Mouse (Mus musculus) ES-E14 (cell line): ENCODE measurements around the gene Rps6ka5. TPM values are rescaled to one million over a fixed set of nuclear protein-coding genes. Genes with fewer than 3 reads are reported as not detected.

Experiments used
- DNase-seq: peaks from one replicate; pipeline ENCODE4 v3.0.0-alpha.2; 2013; ENCODE audit warnings: low read depth, low spot score
- H3K27ac ChIP-seq: 2 replicates; pipeline ENCODE4 v1.5.1; 2012; ENCODE audit warnings: low read depth, mild to moderate bottlenecking, low read length, moderate library complexity, mixed read lengths; ENCODE audit not compliant: poor library complexity, insufficient read depth, severe bottlenecking
- H3K36me3 ChIP-seq: 2 replicates; pipeline ENCODE4 v1.6.1; 2012; ENCODE audit warnings: mild to moderate bottlenecking, low read length, moderate library complexity, mixed read lengths; ENCODE audit not compliant: control insufficient read depth, poor library complexity, insufficient read depth, severe bottlenecking
- H3K4me1 ChIP-seq, 2 experiments: fragments of 150-350 bp in 1 of 2; sonication (generic) in 1 of 2; 2 replicates each; pipeline ENCODE4 v1.6.1; 2012; ENCODE audit warnings: low read length in 2 of 2, mild to moderate bottlenecking in 1 of 2, mixed read lengths in 1 of 2; ENCODE audit not compliant: control insufficient read depth in 2 of 2, insufficient read depth in 2 of 2, poor library complexity in 1 of 2
- H3K4me3 ChIP-seq, 2 experiments: fragments of 150-350 bp in 1 of 2; sonication (generic) in 1 of 2; 2 replicates each; pipeline ENCODE4 v1.5.1; 2012; ENCODE audit warnings: low read length in 2 of 2, low read depth in 1 of 2, mild to moderate bottlenecking in 1 of 2, mixed read lengths in 1 of 2; ENCODE audit not compliant: insufficient read depth in 1 of 2, poor library complexity in 1 of 2, severe bottlenecking in 1 of 2
- H3K9ac ChIP-seq: 2 replicates; pipeline ENCODE4 v1.6.1; 2012; ENCODE audit warnings: low read depth, mild to moderate bottlenecking, low read length, mixed read lengths; ENCODE audit not compliant: poor library complexity, insufficient read depth, severe bottlenecking
- H3K9me3 ChIP-seq: fragments of 150-350 bp; sonication (generic); 2 replicates; pipeline ENCODE4 v1.6.1; 2012; ENCODE audit warnings: low read depth, mild to moderate bottlenecking, low read length; ENCODE audit not compliant: control insufficient read depth, insufficient read depth
- CHD2 ChIP-seq: IDR thresholded peaks from 2 replicates; pipeline ENCODE4 v1.6.1; 2014; ENCODE audit warnings: mild to moderate bottlenecking, low read depth, low read length, inconsistent platforms
- HCFC1 ChIP-seq: IDR thresholded peaks from 2 replicates; pipeline ENCODE4 v1.6.1; 2012; ENCODE audit warnings: low read length, inconsistent platforms, borderline replicate concordance; ENCODE audit not compliant: insufficient read depth
- MAFK ChIP-seq: IDR thresholded peaks from 2 replicates; pipeline ENCODE4 v1.6.1; 2014; ENCODE audit warnings: mild to moderate bottlenecking, low read depth, low read length, inconsistent platforms; ENCODE audit not compliant: insufficient read depth
- ZC3H11A ChIP-seq: IDR thresholded peaks from 2 replicates; pipeline ENCODE4 v1.6.1; 2012; ENCODE audit warnings: low read depth, mild to moderate bottlenecking, inconsistent platforms, low read length, borderline replicate concordance
- ZNF384 ChIP-seq: IDR thresholded peaks from 2 replicates; pipeline ENCODE4 v1.6.1; 2012; ENCODE audit warnings: low read depth, low read length, inconsistent platforms
- in situ Hi-C, 2 experiments: fragments of 600-800 bp; cut with MboI; formaldehyde crosslinking; loops; one replicate each; pipeline ENCODE4 v1.15.1; 2025; ENCODE audit warnings: low sequenced_read_pairs in 2 of 2, inconsistent platforms in 1 of 2; ENCODE audit not compliant: unreplicated experiment in 2 of 2
- total RNA-seq: library from RNA; depleted of rRNA; stranded (reverse); fragments of 300-350 nt; gene quantifications from 2 replicates; pipeline ENCODE4 v1.2.3, GENCODE M21; 2012

Rps6ka5 gene
- total RNA-seq, 1 experiment = 5.5 TPM

- no peak overlapping the region for H3K4me3 ChIP-seq
- DNase-seq = no peak
- H3K9ac ChIP-seq = no peak overlapping the region
- H3K9me3 ChIP-seq = no peaks in the 10 kb centered on the region
- no peak overlapping the region for H3K27ac ChIP-seq
- in situ Hi-C loops = no loop called here
- TF ChIP-seq ZNF384 (no peak), ZC3H11A (no peak), CHD2 (no peak), HCFC1 (no peak), MAFK (no peak)
- no peaks in the 10 kb centered on the region for H3K36me3 ChIP-seq
- H3K4me1 ChIP-seq = peaks cover 2 to 4% of the 10 kb centered on the region in 2 experiments; a peak in 2 of 4 replicates
These were observed 90.5 kb downstream of the Rps6ka5 start for GRCm38 (mm10) chr12:100636299-100636633.

DNA sequence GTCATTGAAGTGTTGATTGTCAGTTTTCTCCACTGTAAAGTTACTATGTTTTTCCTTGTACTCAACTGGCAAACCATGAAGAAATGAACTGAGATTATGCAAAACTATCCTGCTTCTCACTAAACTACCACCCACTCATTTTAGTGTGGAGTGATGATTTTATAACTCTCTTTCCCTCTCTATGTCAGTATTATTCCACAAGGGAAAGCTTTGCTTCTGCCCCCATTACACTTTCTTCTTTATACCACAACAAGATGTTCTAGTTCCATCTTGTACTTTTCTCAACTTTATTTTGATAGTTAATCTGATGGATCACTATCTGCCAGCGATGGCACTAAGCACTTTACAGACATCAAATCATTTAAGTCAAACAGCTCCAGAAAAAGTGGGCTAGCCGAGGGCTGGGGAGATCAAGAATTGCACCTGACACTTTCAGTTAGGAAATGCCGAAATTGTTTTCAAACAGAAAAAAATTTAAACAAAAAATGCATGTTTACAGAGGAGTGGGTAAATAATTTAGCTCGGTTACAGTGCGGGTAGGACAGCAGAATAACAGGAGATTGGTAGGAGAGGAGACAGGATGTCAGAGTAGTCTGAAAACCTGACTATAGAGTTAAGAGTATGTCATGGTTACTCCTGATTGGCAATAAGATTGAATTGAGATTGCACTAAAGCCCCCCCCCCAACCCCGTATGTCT, 91.0 kb downstream of the Rps6ka5 start:
- no peaks in the 10 kb centered on the region for H3K9me3 ChIP-seq
- in situ Hi-C loops = no loop called here
- peaks cover 2 to 4% of the 10 kb centered on the region in 2 experiments; a peak in 2 of 4 replicates for H3K4me1 ChIP-seq
- no peak for DNase-seq
- no peak overlapping the region for H3K4me3 ChIP-seq
- H3K27ac ChIP-seq = no peak overlapping the region
- no peak overlapping the region for H3K9ac ChIP-seq
- no peak for TF ChIP-seq ZNF384
- no peak for TF ChIP-seq HCFC1
- no peak for TF ChIP-seq MAFK
- TF ChIP-seq CHD2 = no peak
- no peak for TF ChIP-seq ZC3H11A
- H3K36me3 ChIP-seq = no peaks in the 10 kb centered on the region

GRCm38 (mm10) chr12:100633231-100633630, 93.6 kb downstream of the Rps6ka5 start:
- DNase-seq = no peak
- Histone ChIP-seq H3K4me1 (peaks cover 2 to 4% of the 10 kb centered on the region in 2 experiments; a peak in 2 of 4 replicates), H3K36me3 (no peaks in the 10 kb centered on the region), H3K4me3 (no peak overlapping the region), H3K9me3 (no peaks in the 10 kb centered on the region), H3K9ac (no peak overlapping the region), H3K27ac (no peak overlapping the region)
- in situ Hi-C loops = no loop called here
- TF ChIP-seq ZNF384 (no peak), ZC3H11A (no peak), HCFC1 (no peak), CHD2 (no peak), MAFK (no peak)

DNA sequence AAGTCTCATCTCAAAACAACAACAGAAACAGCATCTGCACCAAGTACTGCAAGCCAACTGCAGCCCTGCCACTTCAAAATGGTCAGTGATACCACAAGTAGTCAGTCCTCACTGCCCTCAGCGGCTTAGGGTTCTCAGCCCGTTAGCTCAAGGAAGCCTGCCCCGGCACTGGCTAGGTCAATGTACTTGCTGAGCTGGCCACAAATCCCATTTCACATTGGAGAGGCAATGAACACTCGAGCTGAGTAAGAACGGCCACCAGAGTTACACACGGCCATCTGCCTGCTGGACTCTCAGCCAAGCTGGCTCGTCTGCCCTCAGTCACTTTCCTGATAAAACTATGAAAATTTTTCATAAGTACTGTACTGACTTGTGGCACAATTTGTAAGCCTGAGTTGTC, 95.5 kb downstream of the Rps6ka5 start:
- Histone ChIP-seq H3K36me3 (no peaks in the 10 kb centered on the region), H3K9me3 (no peaks in the 10 kb centered on the region), H3K4me3 (no peak overlapping the region), H3K27ac (no peak overlapping the region), H3K9ac (no peak overlapping the region), H3K4me1 (peaks cover 1 to 2% of the 10 kb centered on the region in 2 experiments; a peak in 1 of 4 replicates)
- TF ChIP-seq MAFK = no peak
- TF ChIP-seq ZC3H11A = no peak
- TF ChIP-seq ZNF384 = no peak
- no peak for TF ChIP-seq HCFC1
- no peak for TF ChIP-seq CHD2
- in situ Hi-C loops = no loop called here
- DNase-seq = no peak
